Mouse (Mus musculus) C2C12 (cell line): Measurements from ENCODE around the gene Ikzf3. TPM values are rescaled to one million over a fixed set of nuclear protein-coding genes. Genes with fewer than 3 reads are reported as not detected.

Experiments
- H3K27me3 ChIP-seq: one replicate; pipeline ENCODE4 v1.6.1; 2011; ENCODE audit not compliant: control insufficient read depth, insufficient read depth, insufficient read length
- H3K36me3 ChIP-seq: one replicate; pipeline ENCODE4 v1.6.1; 2011; ENCODE audit not compliant: control insufficient read depth, insufficient read depth
- H3K4me3 ChIP-seq: one replicate; pipeline ENCODE4 v1.5.1; 2011; ENCODE audit warnings: mild to moderate bottlenecking, control low read depth; ENCODE audit not compliant: poor library complexity, insufficient read depth, severe bottlenecking
- H3K79me2 ChIP-seq: one replicate; pipeline ENCODE4 v1.6.1; 2011; ENCODE audit not compliant: control insufficient read depth, insufficient read depth
- H3K79me3 ChIP-seq: one replicate; pipeline ENCODE4 v1.6.1; 2011; ENCODE audit warnings: low read depth, control low read depth
- H3ac ChIP-seq: one replicate; pipeline ENCODE3; 2011; ENCODE audit warnings: low read depth; ENCODE audit not compliant: control insufficient read depth, insufficient read length
- CEBPB ChIP-seq: IDR thresholded peaks from one replicate; pipeline ENCODE4 v1.6.1; 2011; ENCODE audit warnings: low read depth, mild to moderate bottlenecking, control low read depth, moderate library complexity
- CTCF ChIP-seq: IDR thresholded peaks from one replicate; pipeline ENCODE4 v1.5.1; 2011; ENCODE audit not compliant: control insufficient read depth, insufficient read depth, insufficient read length
- FOSL1 ChIP-seq: IDR thresholded peaks from one replicate; pipeline ENCODE4 v1.8.0; 2011; ENCODE audit warnings: mild to moderate bottlenecking, low read length; ENCODE audit not compliant: poor library complexity, insufficient read depth, severe bottlenecking
- MAX ChIP-seq: IDR thresholded peaks from one replicate; pipeline ENCODE4 v1.6.1; 2011; ENCODE audit warnings: mild to moderate bottlenecking, control low read depth
- MYOD1 ChIP-seq: IDR thresholded peaks from one replicate; pipeline ENCODE4 v1.6.1; 2011; ENCODE audit warnings: low read depth; ENCODE audit not compliant: control insufficient read depth, insufficient read length
- MYOG ChIP-seq: IDR thresholded peaks from one replicate; pipeline ENCODE4 v1.6.1; 2011; ENCODE audit not compliant: control insufficient read depth, insufficient read length; ENCODE audit errors: extremely low read depth
- USF1 ChIP-seq: IDR thresholded peaks from one replicate; pipeline ENCODE4 v1.6.1; 2011; ENCODE audit warnings: low read depth, mild to moderate bottlenecking, control low read depth, moderate library complexity
- long read RNA-seq, 2 experiments: library from polyadenylated mRNA; unstranded; transcript quantifications; one replicate each; pipeline ENCODE4 v2.0.0; 2019 to 2020
- polyA plus RNA-seq: library from polyadenylated mRNA; unstranded; fragments of >200 nt; fragmentation: generic; extraction: Trizol; gene quantifications from one replicate; pipeline ENCODE4 v1.2.1, GENCODE M21; 2012; ENCODE audit warnings: missing spikeins

Ikzf3 gene
- polyA plus RNA-seq, result not detected
- long read RNA-seq, experiment 1, result 0 reads
- long read RNA-seq, experiment 2, result 0 reads

DNA sequence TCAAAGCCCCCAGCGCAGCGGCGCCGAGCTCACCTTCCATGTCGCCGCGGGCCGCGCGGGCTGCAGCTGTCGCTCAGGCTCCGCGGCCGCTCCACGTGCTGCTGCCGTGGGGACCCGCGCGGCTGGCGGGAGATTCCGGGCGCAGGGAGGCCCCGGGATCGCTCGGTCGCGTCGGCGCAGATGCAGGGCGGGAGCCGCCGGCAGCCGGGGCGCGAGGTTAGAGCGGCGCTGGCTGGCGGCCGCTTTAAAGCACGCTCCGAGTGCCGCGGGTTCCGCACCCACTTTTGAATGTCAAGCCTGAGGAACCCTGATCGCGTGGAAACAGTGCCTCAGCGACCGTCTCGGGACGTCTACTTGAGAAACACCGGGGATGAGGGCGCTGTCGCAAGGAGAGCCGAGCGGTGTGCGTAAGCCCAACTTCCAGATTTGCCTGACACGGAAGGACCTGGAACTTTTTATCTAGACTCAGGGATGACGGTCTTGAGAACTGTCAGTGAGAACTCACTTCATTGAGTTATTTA lies at the start of gene Ikzf3:
Gene Ikzf3, minus strand, starts transcription at position 321 of the 521 bp plus-strand sequence.
- TF ChIP-seq MAX (no peak), FOSL1 (no peak), CTCF (no peak), CEBPB (no peak), MYOD1 (no peak), MYOG (no peak), USF1 (no peak)
- Histone ChIP-seq H3K27me3 (peaks cover 41% of the 10 kb centered on the region), H3K79me3 (no peaks in the 10 kb centered on the region), H3K4me3 (no peak within 1 kb of the TSS), H3K79me2 (no peaks in the 10 kb centered on the region), H3ac (no peak within 1 kb of the TSS), H3K36me3 (no peaks in the 10 kb centered on the region)

DNA sequence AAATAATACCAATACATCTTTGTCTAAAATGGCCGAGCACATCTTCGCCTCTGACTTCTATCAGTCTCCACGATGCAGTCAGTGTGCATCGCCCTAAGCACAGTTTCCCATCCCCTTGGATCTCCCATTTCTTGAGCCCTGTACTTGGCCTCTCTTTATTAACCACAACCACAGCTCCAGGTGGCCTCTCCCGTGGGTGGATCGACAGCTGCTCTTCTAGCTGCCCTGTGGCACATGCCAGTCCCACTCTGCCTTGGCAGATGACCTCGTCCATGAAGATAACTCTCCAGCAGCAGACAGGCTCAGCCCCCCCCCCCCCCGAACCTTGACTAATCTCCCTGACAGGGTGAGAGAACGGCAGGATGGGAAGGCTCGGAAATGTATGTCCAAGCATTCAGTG lies 49.6 kb upstream of the Ikzf3 start:
- Histone ChIP-seq H3K79me2 (no peaks in the 10 kb centered on the region), H3K36me3 (no peaks in the 10 kb centered on the region), H3K27me3 (peaks cover 76% of the 10 kb centered on the region), H3K79me3 (no peaks in the 10 kb centered on the region), H3K4me3 (no peak overlapping the region), H3ac (no peak overlapping the region)
- TF ChIP-seq MYOD1 (peak; percentile 41), CEBPB (no peak)

DNA sequence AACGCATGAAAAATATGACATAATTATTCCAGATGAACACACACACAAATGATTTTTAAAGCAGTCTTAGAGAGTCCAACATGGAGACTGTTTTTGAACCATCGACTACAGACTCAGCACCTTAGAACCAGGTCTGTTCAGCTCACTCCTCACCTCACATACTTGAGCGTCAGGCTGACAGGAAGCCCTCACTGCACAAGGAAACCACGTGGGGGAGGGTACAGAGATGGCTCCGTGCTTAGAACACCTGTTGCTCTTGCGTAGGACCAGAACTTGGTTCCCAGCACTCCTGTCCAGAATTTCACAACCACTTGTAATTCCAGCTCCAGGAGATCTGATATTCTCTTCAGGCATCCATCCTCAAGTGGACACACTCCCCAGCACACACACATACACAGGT lies 49.2 kb upstream of the Ikzf3 start:
- H3K79me3 ChIP-seq, result no peaks in the 10 kb centered on the region
- TF ChIP-seq MYOG, result no peak
- TF ChIP-seq MYOD1, result no peak
- no peak for TF ChIP-seq CTCF
- TF ChIP-seq USF1, result no peak
- no peak for TF ChIP-seq MAX
- no peak for TF ChIP-seq CEBPB
- no peak for TF ChIP-seq FOSL1
- H3K79me2 ChIP-seq, result no peaks in the 10 kb centered on the region
- no peaks in the 10 kb centered on the region for H3K36me3 ChIP-seq
- H3K27me3 ChIP-seq, result peaks cover 71% of the 10 kb centered on the region
- H3K4me3 ChIP-seq, result no peak overlapping the region
- H3ac ChIP-seq, result no peak overlapping the region

DNA sequence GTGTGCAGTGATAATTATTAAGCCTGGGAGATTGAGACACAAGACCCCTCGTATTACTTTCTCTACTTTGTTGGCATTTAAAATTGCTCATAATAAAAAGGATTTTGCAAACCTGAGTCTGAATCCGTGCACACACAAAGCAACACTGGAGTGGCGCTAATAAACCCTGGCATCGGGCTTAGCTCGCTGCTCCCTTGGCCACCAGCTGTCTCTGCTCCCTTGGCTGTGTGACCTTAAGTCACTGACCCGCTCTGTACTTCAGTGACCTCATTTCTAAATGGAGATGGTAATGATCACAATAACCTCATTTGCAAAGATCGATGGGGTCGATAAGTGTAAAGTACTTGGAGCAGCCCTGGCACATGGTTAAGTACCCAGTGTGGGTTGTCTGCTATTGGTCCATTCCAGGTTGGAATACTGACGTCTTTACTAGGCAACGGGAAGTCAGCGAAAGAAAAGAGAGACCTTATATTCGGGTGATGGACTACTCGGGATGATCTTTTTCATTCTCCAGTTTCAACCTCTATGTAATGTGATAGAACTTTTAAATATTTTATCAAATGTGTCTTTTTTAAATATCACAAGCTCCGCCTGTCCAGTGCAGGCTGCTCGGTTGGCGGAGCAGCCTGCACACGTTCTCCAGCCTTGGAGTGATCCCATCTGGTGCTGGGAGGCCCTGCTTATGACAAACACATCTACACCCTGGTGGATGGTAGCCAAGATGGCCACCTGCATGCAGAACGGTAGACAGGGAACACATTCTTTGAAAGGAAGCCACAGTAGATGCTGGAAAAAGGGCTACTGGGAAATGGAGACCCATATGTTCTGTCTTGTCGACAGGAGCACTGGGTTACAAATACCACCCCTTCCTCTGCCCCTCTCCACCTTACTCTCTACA lies 45.0 kb upstream of the Ikzf3 start:
- TF ChIP-seq MYOG, result no peak
- no peak for TF ChIP-seq MYOD1
- H3K79me2 ChIP-seq, result peaks cover 11% of the 10 kb centered on the region
- peaks cover 48% of the 10 kb centered on the region for H3K27me3 ChIP-seq
- H3ac ChIP-seq, result no peak overlapping the region
- peaks cover 4% of the 10 kb centered on the region for H3K79me3 ChIP-seq
- H3K36me3 ChIP-seq, result no peaks in the 10 kb centered on the region
- H3K4me3 ChIP-seq, result no peak overlapping the region

DNA sequence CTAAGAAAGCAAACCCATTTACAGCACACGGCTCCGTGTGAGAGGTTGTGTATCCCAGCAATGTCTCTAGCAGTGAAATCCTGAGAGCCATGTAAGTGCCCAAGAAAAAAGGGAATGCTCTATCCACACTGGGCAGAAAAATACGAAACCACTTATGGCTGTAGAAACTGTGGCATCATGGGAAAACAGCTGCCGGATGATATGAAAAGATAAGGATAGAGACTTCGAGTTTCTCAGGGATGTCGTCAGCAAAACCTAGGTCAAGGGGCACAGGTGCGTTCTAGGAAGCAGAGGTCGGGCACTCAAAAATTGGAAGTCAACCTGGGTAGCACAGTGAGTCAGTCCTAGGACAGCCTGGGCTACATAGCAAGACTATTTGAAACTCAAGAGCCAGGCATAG lies 43.5 kb upstream of the Ikzf3 start:
- Histone ChIP-seq H3K4me3 (no peak overlapping the region), H3ac (no peak overlapping the region), H3K27me3 (peaks cover 36% of the 10 kb centered on the region), H3K36me3 (no peaks in the 10 kb centered on the region), H3K79me2 (peaks cover 26% of the 10 kb centered on the region), H3K79me3 (peaks cover 13% of the 10 kb centered on the region)
- TF ChIP-seq USF1 (no peak), MAX (no peak), CEBPB (no peak), MYOG (no peak)

DNA sequence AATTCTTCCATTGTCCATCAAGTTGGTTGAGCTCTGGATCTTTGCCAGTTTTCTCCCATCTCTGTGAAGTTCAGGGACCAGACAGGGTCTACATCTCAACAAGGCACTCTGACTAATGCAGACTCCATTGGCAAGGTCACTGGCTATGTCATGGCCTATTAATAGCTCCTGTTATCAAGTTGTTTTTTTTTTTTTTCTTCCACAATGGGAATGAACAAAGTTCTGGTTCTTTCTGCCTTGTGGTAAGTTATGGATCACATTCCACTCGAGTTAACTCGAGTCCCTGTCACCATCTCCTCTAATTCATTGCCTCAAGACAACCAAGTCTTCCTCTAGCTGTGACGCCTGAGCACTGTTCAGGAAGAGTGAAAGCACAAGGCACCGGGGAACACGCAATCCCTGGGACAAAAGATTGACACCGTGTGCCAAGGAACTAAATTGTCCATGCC lies 43.0 kb upstream of the Ikzf3 start:
- TF ChIP-seq CEBPB (no peak), MYOG (no peak), USF1 (no peak), MAX (no peak), FOSL1 (no peak), CTCF (no peak), MYOD1 (no peak)
- no peaks in the 10 kb centered on the region for H3K36me3 ChIP-seq
- peaks cover 31% of the 10 kb centered on the region for H3K27me3 ChIP-seq
- peaks cover 13% of the 10 kb centered on the region for H3K79me3 ChIP-seq
- H3ac ChIP-seq, result no peak overlapping the region
- peaks cover 31% of the 10 kb centered on the region for H3K79me2 ChIP-seq
- H3K4me3 ChIP-seq, result no peak overlapping the region
